Mouse (Mus musculus): ENCODE measurements at regions not wholly inside any gene's neighbourhood (a gene's known extent, or its start where the extent isn't known, plus 50 kb on each side); places are given as distances from the start of the nearest gene placed in this dataset.
"Not testable (repeated sequence)": the region's sequence is repeated elsewhere in the genome, so short reads cannot be mapped to it uniquely, and the experiment has no call there.

- in situ Hi-C loops (cut with MboI; ENCODE audit: low pct_unique_long_range_greater_than_20kb in 1 of 2, low sequenced_read_pairs in 2 of 2, unreplicated experiment in 1 of 2), result no loop called here
Measured at GRCm38 (mm10) chr12:32434506-32435002, 56.0 kb downstream of the Ccdc71l start.

GRCm38 (mm10) chr12:32435126-32435525 lies 56.6 kb downstream of the Ccdc71l start:
- in situ Hi-C loops (cut with MboI; ENCODE audit: low pct_unique_long_range_greater_than_20kb in 1 of 2, low sequenced_read_pairs in 2 of 2, unreplicated experiment in 1 of 2), result no loop called here

- in situ Hi-C loops (cut with MboI; ENCODE audit: low pct_unique_long_range_greater_than_20kb in 1 of 2, low sequenced_read_pairs in 2 of 2, unreplicated experiment in 1 of 2), result no loop called here
Measured at GRCm38 (mm10) chr12:32438209-32438608, 59.7 kb downstream of the Ccdc71l start.

GRCm38 (mm10) chr12:32444770-32445169 lies 66.3 kb downstream of the Ccdc71l start:
- in situ Hi-C loops (cut with MboI; ENCODE audit: low pct_unique_long_range_greater_than_20kb in 1 of 2, low sequenced_read_pairs in 2 of 2, unreplicated experiment in 1 of 2), result no loop called here

- in situ Hi-C loops (cut with MboI; ENCODE audit: low pct_unique_long_range_greater_than_20kb in 1 of 2, low sequenced_read_pairs in 2 of 2, unreplicated experiment in 1 of 2), result no loop called here
Measured at GRCm38 (mm10) chr12:32445874-32446273, 67.4 kb downstream of the Ccdc71l start.

- in situ Hi-C loops (cut with MboI; ENCODE audit: low pct_unique_long_range_greater_than_20kb in 1 of 2, low sequenced_read_pairs in 2 of 2, unreplicated experiment in 1 of 2), result no loop called here
Measured at GRCm38 (mm10) chr12:32449373-32449772, 70.9 kb downstream of the Ccdc71l start.

- in situ Hi-C loops (cut with MboI; ENCODE audit: low pct_unique_long_range_greater_than_20kb in 1 of 2, low sequenced_read_pairs in 2 of 2, unreplicated experiment in 1 of 2), result no loop called here
Measured at GRCm38 (mm10) chr12:32451226-32451625, 72.7 kb downstream of the Ccdc71l start.

GRCm38 (mm10) chr12:32454794-32455193 lies 76.3 kb downstream of the Ccdc71l start:
- in situ Hi-C loops (cut with MboI; ENCODE audit: low pct_unique_long_range_greater_than_20kb in 1 of 2, low sequenced_read_pairs in 2 of 2, unreplicated experiment in 1 of 2), result no loop called here

GRCm38 (mm10) chr12:32455231-32455630 lies 76.7 kb downstream of the Ccdc71l start:
- in situ Hi-C loops (cut with MboI; ENCODE audit: low pct_unique_long_range_greater_than_20kb in 1 of 2, low sequenced_read_pairs in 2 of 2, unreplicated experiment in 1 of 2), result not testable (repeated sequence)

GRCm38 (mm10) chr12:32455913-32456312 lies 77.4 kb downstream of the Ccdc71l start:
- in situ Hi-C loops (cut with MboI; ENCODE audit: low pct_unique_long_range_greater_than_20kb in 1 of 2, low sequenced_read_pairs in 2 of 2, unreplicated experiment in 1 of 2), result no loop called here

GRCm38 (mm10) chr12:32456796-32457195 lies 78.3 kb downstream of the Ccdc71l start:
- in situ Hi-C loops (cut with MboI; ENCODE audit: low pct_unique_long_range_greater_than_20kb in 1 of 2, low sequenced_read_pairs in 2 of 2, unreplicated experiment in 1 of 2), result no loop called here

- in situ Hi-C loops (cut with MboI; ENCODE audit: low pct_unique_long_range_greater_than_20kb in 1 of 2, low sequenced_read_pairs in 2 of 2, unreplicated experiment in 1 of 2), result no loop called here
Measured at GRCm38 (mm10) chr12:32458386-32458785, 79.9 kb downstream of the Ccdc71l start.

- in situ Hi-C loops (cut with MboI; ENCODE audit: low pct_unique_long_range_greater_than_20kb in 1 of 2, low sequenced_read_pairs in 2 of 2, unreplicated experiment in 1 of 2), result no loop called here
Measured at GRCm38 (mm10) chr12:32460330-32460998, 82.0 kb downstream of the Ccdc71l start.

- in situ Hi-C loops (cut with MboI; ENCODE audit: low pct_unique_long_range_greater_than_20kb in 1 of 2, low sequenced_read_pairs in 2 of 2, unreplicated experiment in 1 of 2), result no loop called here
Measured at GRCm38 (mm10) chr12:32465371-32465770, 86.9 kb downstream of the Ccdc71l start.

- in situ Hi-C loops (cut with MboI; ENCODE audit: low pct_unique_long_range_greater_than_20kb in 1 of 2, low sequenced_read_pairs in 2 of 2, unreplicated experiment in 1 of 2), result no loop called here
Measured at GRCm38 (mm10) chr12:32469863-32470262, 91.4 kb downstream of the Ccdc71l start.

- in situ Hi-C loops (cut with MboI; ENCODE audit: low pct_unique_long_range_greater_than_20kb in 1 of 2, low sequenced_read_pairs in 2 of 2, unreplicated experiment in 1 of 2), result no loop called here
Measured at GRCm38 (mm10) chr12:32479451-32479850, 100.9 kb downstream of the Ccdc71l start.

GRCm38 (mm10) chr12:32480268-32480667 lies 101.8 kb downstream of the Ccdc71l start:
- in situ Hi-C loops (cut with MboI; ENCODE audit: low pct_unique_long_range_greater_than_20kb in 1 of 2, low sequenced_read_pairs in 2 of 2, unreplicated experiment in 1 of 2), result no loop called here

GRCm38 (mm10) chr12:32481051-32481450 lies 102.5 kb downstream of the Ccdc71l start:
- in situ Hi-C loops (cut with MboI; ENCODE audit: low pct_unique_long_range_greater_than_20kb in 1 of 2, low sequenced_read_pairs in 2 of 2, unreplicated experiment in 1 of 2), result no loop called here

GRCm38 (mm10) chr12:32482343-32482742 lies 103.8 kb downstream of the Ccdc71l start:
- in situ Hi-C loops (cut with MboI; ENCODE audit: low pct_unique_long_range_greater_than_20kb in 1 of 2, low sequenced_read_pairs in 2 of 2, unreplicated experiment in 1 of 2), result no loop called here

GRCm38 (mm10) chr12:32482777-32483176 lies 104.3 kb downstream of the Ccdc71l start:
- in situ Hi-C loops (cut with MboI; ENCODE audit: low pct_unique_long_range_greater_than_20kb in 1 of 2, low sequenced_read_pairs in 2 of 2, unreplicated experiment in 1 of 2), result no loop called here
